Mouse (Mus musculus) kidney, adult 2 months (tissue): ENCODE data around the gene Kpnb1.

Experiments
- CTCF ChIP-seq: fragments of 200-500 bp; conservative IDR thresholded peaks from 2 replicates; pipeline ENCODE4 v1.5.1; 2011; ENCODE audit warnings: low read depth, mild to moderate bottlenecking, control low read depth, low read length, moderate library complexity, mixed read lengths; ENCODE audit not compliant: insufficient read depth, insufficient read length
- POLR2A ChIP-seq: fragments of 200-500 bp; IDR thresholded peaks from one replicate; pipeline ENCODE4 v1.6.1; 2011; ENCODE audit warnings: low read depth, low read length, control low read depth

DNA sequence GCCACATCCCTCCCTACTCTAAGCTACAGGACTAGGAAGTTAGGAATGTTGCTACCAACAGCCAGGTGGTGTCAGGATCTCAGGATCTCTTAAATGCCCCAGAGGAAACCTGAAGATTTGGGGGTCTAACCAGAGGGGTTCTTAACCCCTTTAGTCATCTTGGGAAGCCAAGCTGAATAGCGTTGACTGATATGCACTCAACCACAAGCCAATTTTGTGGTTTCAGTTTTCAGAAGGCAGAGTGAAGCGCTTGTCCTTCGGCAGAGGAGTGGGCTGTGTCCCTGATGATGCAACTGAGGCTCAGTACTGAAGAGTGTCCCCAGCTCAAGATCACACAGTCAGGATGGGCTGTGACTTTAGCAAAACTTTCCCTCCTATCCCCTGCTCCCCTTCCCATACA lies 58.7 kb downstream of the Kpnb1 start:
- no peak for TF ChIP-seq CTCF
- no peak for TF ChIP-seq POLR2A
